Mouse (Mus musculus) CD4-positive, CD25-positive, alpha-beta regulatory T cell (primary cell): Measurements from ENCODE around the gene Olfr1087. TPM values are rescaled to one million over a fixed set of nuclear protein-coding genes. Genes with fewer than 3 reads are reported as not detected.

ENCODE experiments used
- polyA plus RNA-seq: library from polyadenylated mRNA; unstranded; fragments of 100-300 nt; shearing (Covaris generic); gene quantifications from one replicate; pipeline ENCODE4 v1.2.1, GENCODE M21; 2017

Gene Olfr1087
- not detected for polyA plus RNA-seq

DNA sequence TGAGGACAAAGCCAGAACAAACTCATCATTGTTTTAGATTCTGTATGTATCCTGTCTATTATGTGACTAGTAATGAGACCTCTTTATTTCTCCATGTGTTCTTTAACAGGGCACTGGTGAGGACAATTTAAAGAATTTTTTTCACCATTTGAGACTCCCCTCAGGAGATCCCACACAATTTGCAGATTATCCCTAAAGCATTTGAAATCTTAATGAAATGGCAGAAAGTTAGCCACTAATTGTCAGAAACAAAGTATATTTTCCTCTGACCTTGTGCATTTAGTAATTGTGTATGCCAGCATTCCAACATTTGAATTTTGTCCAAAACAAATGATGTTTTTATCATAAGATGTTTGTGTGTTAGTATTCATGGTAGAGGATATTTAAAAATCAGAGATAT lies at the start of gene Olfr1087:
Gene Olfr1087, minus strand, starts transcription at position 101 of the 400 bp plus-strand sequence.

GRCm38 (mm10) chr2:86733601-86734000 lies 35.4 kb upstream of the Olfr1087 start, which contains the start of gene Olfr1089:
Olfr1089 (minus strand) TSS chr2:86733701.

GRCm38 (mm10) chr2:86679992-86680391 lies 18.2 kb downstream of the Olfr1087 start, which contains the start of gene Olfr1086:
Olfr1086 (minus strand) TSS chr2:86680092.

GRCm38 (mm10) chr2:86661919-86662318 lies 36.3 kb downstream of the Olfr1087 start, which contains the start of gene Olfr1085:
Olfr1085 (minus strand) TSS chr2:86662019.

DNA sequence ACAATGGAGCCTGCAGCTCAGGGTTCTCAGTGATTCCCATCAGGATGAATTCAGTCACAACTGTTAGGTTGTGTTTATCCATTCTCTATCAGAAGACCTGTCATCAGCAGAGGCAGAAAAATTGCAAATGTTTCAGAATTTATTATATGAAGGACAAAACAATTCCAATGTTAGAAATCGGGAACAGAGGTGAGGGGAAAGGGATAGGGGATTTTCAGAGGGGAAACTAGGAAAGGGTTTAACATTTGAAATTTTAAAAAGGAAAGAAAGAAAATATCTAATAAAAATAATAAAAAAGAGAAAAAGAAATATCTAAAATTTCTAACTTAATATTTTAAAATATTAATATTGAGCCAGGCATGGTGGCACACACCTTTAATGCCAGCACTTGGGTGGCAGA lies 58.6 kb downstream of the Olfr1087 start, which contains the start of gene Olfr1084:
Gene Olfr1084, minus strand, starts transcription at position 101 of the 400 bp plus-strand sequence.

Other genes with a start within 250 kb of the Olfr1087 start
- gene Olfr1065, start 247.8 kb downstream of the Olfr1087 start, polyA plus RNA-seq = not detected
- not detected for gene Olfr1066, start 242.1 kb downstream of the Olfr1087 start, polyA plus RNA-seq
- 0.10 TPM for gene Olfr228, start 211.0 kb downstream of the Olfr1087 start, polyA plus RNA-seq
- gene Olfr1076, start 189.9 kb downstream of the Olfr1087 start, polyA plus RNA-seq = not detected
- not detected for gene Olfr1079, start 155.9 kb downstream of the Olfr1087 start, polyA plus RNA-seq
- gene Olfr1080, start 140.2 kb downstream of the Olfr1087 start, polyA plus RNA-seq = not detected
- gene Olfr1082, start 99.4 kb downstream of the Olfr1087 start, polyA plus RNA-seq = not detected
- not detected for gene Olfr1084, start 58.7 kb downstream of the Olfr1087 start, polyA plus RNA-seq
- not detected for gene Olfr1085, start 36.4 kb downstream of the Olfr1087 start, polyA plus RNA-seq
- gene Olfr1086, start 18.3 kb downstream of the Olfr1087 start, polyA plus RNA-seq = 0.19 TPM
- not detected for gene Olfr1089, start 35.3 kb upstream of the Olfr1087 start, polyA plus RNA-seq
- gene Olfr1090, start 60.6 kb upstream of the Olfr1087 start, polyA plus RNA-seq = not detected
- gene Olfr1093, start 84.1 kb upstream of the Olfr1087 start, polyA plus RNA-seq = not detected
- not detected for gene Olfr141, start 111.6 kb upstream of the Olfr1087 start, polyA plus RNA-seq
- gene Olfr1094, start 126.3 kb upstream of the Olfr1087 start, polyA plus RNA-seq = not detected
- gene Olfr1095, start 153.3 kb upstream of the Olfr1087 start, polyA plus RNA-seq = not detected
- gene Gm13723, start 176.4 kb upstream of the Olfr1087 start, polyA plus RNA-seq = not detected
- not detected for gene Olfr1097, start 193.8 kb upstream of the Olfr1087 start, polyA plus RNA-seq
- gene Olfr1098, start 226.2 kb upstream of the Olfr1087 start, polyA plus RNA-seq = not detected